7 mouse cellular contexts compared by ENCODE assay signal in genomic region chr5:5380731-5381718, GRCm38 (mm10). TPM values are rescaled to one million over a fixed set of nuclear protein-coding genes. Genes with fewer than 3 reads are reported as not detected.
A peak's percentile ranks its signal among the peaks of the same experiment; 100 is the strongest.
DNase-seq lines count a peak whose midpoint lies in the region; ATAC-seq and TF ChIP-seq lines count a peak whose summit lies in the region.

No protein-coding gene starts in this region.

- H3K9me3 ChIP-seq in limb, embryonic 11.5 days (ENCODE audit: control insufficient read depth, low read length), result no peaks in the 10 kb centered on the region
- H3K9me3 ChIP-seq in midbrain, embryonic 15.5 days, result no peaks in the 10 kb centered on the region

- 0 out of 2 replicates have a peak, but pooled peaks cover 6% of the 10 kb centered on the region for H3K4me1 ChIP-seq in limb, embryonic 11.5 days (ENCODE audit: control insufficient read depth, insufficient read depth, low read length)
- H3K4me1 ChIP-seq in midbrain, embryonic 15.5 days, result peaks cover 28% of the 10 kb centered on the region

- ATAC-seq in limb, embryonic 11.5 days (ENCODE audit: insufficient number of reproducible peaks, low FRiP score, low TSS enrichment, low read depth), result peak; percentile 20; the same call in 1 of the 2 replicates
- ATAC-seq in midbrain, embryonic 15.5 days (replicated peaks), result 0 out of 2 replicates have a peak, but pooled peaks have one; percentile 0

- H3K4me2 ChIP-seq in limb, embryonic 11.5 days (ENCODE audit: low read depth, severe bottlenecking), result peak overlapping the region; percentile 61
- H3K4me2 ChIP-seq in midbrain, embryonic 15.5 days, result peak overlapping the region; percentile 69

- 3% methylated on average over 23 of the region's 23 CpGs for WGBS in limb, embryonic 11.5 days
- 4% methylated on average over 23 of the region's 23 CpGs for WGBS in midbrain, embryonic 15.5 days

- no peaks in the 10 kb centered on the region for H3K36me3 ChIP-seq in C2C12 (ENCODE audit: control insufficient read depth, insufficient read depth)
- H3K36me3 ChIP-seq in limb, embryonic 11.5 days (ENCODE audit: control insufficient read depth, insufficient read depth, low read length), result no peaks in the 10 kb centered on the region
- H3K36me3 ChIP-seq in midbrain, embryonic 15.5 days (replicated peaks), result no peaks in the 10 kb centered on the region

- H3K4me3 ChIP-seq in C2C12 (ENCODE audit: insufficient read depth, poor library complexity, severe bottlenecking), result peak overlapping the region; percentile 73
- peak overlapping the region; percentile 72 for H3K4me3 ChIP-seq in limb, embryonic 11.5 days (ENCODE audit: low read depth, low read length)
- H3K4me3 ChIP-seq in midbrain, embryonic 15.5 days, result peak overlapping the region; percentile 67

- H3K79me2 ChIP-seq in C2C12 (ENCODE audit: control insufficient read depth, insufficient read depth), result peaks cover 40% of the 10 kb centered on the region

- H3K27me3 ChIP-seq in C2C12 (ENCODE audit: control insufficient read depth, insufficient read depth, insufficient read length), result no peaks in the 10 kb centered on the region
- H3K27me3 ChIP-seq in limb, embryonic 11.5 days (ENCODE audit: control insufficient read depth, insufficient read depth, low read length), result no peaks in the 10 kb centered on the region
- H3K27me3 ChIP-seq in midbrain, embryonic 15.5 days (replicated peaks), result no peaks in the 10 kb centered on the region

- H3K79me3 ChIP-seq in C2C12 (ENCODE audit: low read depth), result peaks cover 37% of the 10 kb centered on the region

- H3K27ac ChIP-seq in limb, embryonic 11.5 days (replicated peaks; ENCODE audit: low read depth, low read length), result peak overlapping the region; percentile 87
- peak overlapping the region; percentile 92 for H3K27ac ChIP-seq in midbrain, embryonic 15.5 days

- peak overlapping the region; percentile 90 for H3K9ac ChIP-seq in limb, embryonic 11.5 days (ENCODE audit: low read length)
- peak overlapping the region; percentile 86 for H3K9ac ChIP-seq in midbrain, embryonic 15.5 days

- peak overlapping the region; percentile 66 for H3ac ChIP-seq in C2C12 (ENCODE audit: control insufficient read depth, insufficient read length, low read depth)

- intact Hi-C loops in left cerebral cortex, postnatal 36 days (cut with DNase I), result no loop called here

- DNase-seq in NIH3T3 (ENCODE audit: low read depth), result peak; percentile 86
- DNase-seq in gastrocnemius, postnatal 25 days, result peak; percentile 51
- DNase-seq in limb, embryonic 11.5 days (ENCODE audit: low spot score), result no peak
- no peak for DNase-seq in urinary bladder, postnatal 10 days (ENCODE audit: low spot score)
- DNase-seq in left cerebral cortex, postnatal 36 days (ENCODE audit: low spot score in 2 of 2), result no peak

- TF ChIP-seq CTCF in C2C12 (IDR thresholded peaks at IDR 0.05; ENCODE audit: control insufficient read depth, insufficient read depth, insufficient read length), result no peak

TF ChIP-seq in C2C12, 6 proteins besides CTCF, POLR2A, EP300 and RAD21:
- TF ChIP-seq MYOD1 (IDR thresholded peaks at IDR 0.05; ENCODE audit: control insufficient read depth, insufficient read length, low read depth), result no peak
- TF ChIP-seq FOSL1 (IDR thresholded peaks at IDR 0.05; ENCODE audit: insufficient read depth, low read length, poor library complexity, severe bottlenecking), result no peak
- no peak for TF ChIP-seq USF1 (IDR thresholded peaks at IDR 0.05; ENCODE audit: low read depth)
- no peak for TF ChIP-seq CEBPB (IDR thresholded peaks at IDR 0.05; ENCODE audit: low read depth)
- TF ChIP-seq MYOG (IDR thresholded peaks at IDR 0.05; ENCODE audit: control insufficient read depth, extremely low read depth, insufficient read length), result no peak
- TF ChIP-seq MAX (IDR thresholded peaks at IDR 0.05), result no peak

RNA-seq across cellular contexts. Expression of gene Cdk14, which starts 39.1 kb away (rescaled TPM):
- polyA plus RNA-seq in C2C12 (2012; fragmentation: generic; extraction: Trizol), result 15.9 TPM
- total RNA-seq in gastrocnemius, postnatal 25 days (2021), result 1 to 10 TPM; 5.4 to 5.5 TPM
- polyA plus RNA-seq in limb, embryonic 11.5 days (2014; fragmentation: Nextera tagmentation; extraction: Ambion mirVana), result 22.7 and 26.0 TPM in 2 replicates
- 40.9 and 41.2 TPM in 2 replicates for polyA plus RNA-seq in midbrain, embryonic 15.5 days (2015; fragmentation: Nextera tagmentation; extraction: Ambion mirVana)
- 100 to 1,000 TPM; 196 to 198 TPM for total RNA-seq in left cerebral cortex, postnatal 36 days (2021)

Comparison
In these comparisons a context has a peak if more than half of its experiments do, and no peak if none do; other contexts are left out.
1. DNase-seq: peak in NIH3T3 (single experiment) and gastrocnemius, postnatal 25 days (single experiment); none in limb, embryonic 11.5 days (single experiment), urinary bladder, postnatal 10 days (single experiment) and left cerebral cortex, postnatal 36 days (0 of 2).
2. Peak in every context shown above with its lines, with median percentiles within 50 percentile points of each other: H3K4me3 ChIP-seq.